Mouse (Mus musculus): ENCODE measurements at regions not wholly inside any gene's neighbourhood (a gene's known extent, or its start where the extent isn't known, plus 50 kb on each side); places are given as distances from the start of the nearest gene placed in this dataset.

DNA sequence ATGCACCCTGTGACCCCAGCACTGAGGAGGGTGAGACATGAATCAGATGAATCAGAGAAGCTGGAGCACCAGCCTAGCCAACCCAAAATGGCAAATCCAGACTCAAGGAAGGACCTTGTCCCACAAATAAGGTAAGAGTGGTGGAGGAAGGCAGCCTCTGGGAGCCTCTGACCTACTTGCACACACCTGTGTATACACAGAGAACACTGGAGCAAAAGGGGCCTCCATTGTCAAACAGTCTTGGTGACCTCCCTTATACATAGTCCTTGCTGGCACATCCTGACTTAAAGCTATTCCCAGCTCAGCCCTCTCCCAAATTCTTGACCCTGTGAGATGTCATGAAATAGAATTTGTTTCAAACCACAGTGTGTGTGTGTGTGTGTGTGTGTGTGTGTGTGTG lies 57.1 kb downstream of the Inhbb start:
- DNase-seq (ENCODE audit: low read depth, low spot score), result no peak

- DNase-seq (ENCODE audit: low read depth, low spot score), result no peak
Observed at GRCm38 (mm10) chr1:119358096-119358495, 64.0 kb downstream of the Inhbb start.

- DNase-seq (ENCODE audit: low read depth, low spot score), result no peak
Observed at GRCm38 (mm10) chr1:119356916-119357315, 65.1 kb downstream of the Inhbb start.

GRCm38 (mm10) chr1:119355456-119355855 lies 66.6 kb downstream of the Inhbb start:
- DNase-seq (ENCODE audit: low read depth, low spot score), result no peak

GRCm38 (mm10) chr1:119351567-119351966 lies 70.5 kb downstream of the Inhbb start:
- no peak for DNase-seq (ENCODE audit: low read depth, low spot score)

GRCm38 (mm10) chr1:119350846-119351245 lies 71.2 kb downstream of the Inhbb start:
- no peak for DNase-seq (ENCODE audit: low read depth, low spot score)

DNA sequence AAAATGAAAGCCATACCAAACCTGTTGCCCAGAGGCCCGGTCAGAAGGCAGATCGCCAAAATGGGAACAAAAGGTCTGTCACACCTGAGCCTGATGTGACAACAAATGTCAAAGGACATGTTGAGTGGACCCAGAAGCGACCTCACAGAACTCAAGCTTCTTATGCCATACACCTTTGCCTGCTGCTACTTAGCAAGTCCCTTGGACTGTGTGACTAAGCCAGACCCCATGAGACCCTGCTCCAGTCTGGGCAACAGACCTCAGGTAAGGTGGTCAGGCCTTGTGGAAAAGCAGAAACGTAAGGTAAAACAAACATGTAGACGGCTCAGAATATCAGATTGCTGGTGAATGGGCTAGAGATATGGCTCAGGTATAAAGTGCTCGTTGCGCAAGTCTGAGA lies 71.8 kb downstream of the Inhbb start:
- DNase-seq (ENCODE audit: low read depth, low spot score), result no peak

DNA sequence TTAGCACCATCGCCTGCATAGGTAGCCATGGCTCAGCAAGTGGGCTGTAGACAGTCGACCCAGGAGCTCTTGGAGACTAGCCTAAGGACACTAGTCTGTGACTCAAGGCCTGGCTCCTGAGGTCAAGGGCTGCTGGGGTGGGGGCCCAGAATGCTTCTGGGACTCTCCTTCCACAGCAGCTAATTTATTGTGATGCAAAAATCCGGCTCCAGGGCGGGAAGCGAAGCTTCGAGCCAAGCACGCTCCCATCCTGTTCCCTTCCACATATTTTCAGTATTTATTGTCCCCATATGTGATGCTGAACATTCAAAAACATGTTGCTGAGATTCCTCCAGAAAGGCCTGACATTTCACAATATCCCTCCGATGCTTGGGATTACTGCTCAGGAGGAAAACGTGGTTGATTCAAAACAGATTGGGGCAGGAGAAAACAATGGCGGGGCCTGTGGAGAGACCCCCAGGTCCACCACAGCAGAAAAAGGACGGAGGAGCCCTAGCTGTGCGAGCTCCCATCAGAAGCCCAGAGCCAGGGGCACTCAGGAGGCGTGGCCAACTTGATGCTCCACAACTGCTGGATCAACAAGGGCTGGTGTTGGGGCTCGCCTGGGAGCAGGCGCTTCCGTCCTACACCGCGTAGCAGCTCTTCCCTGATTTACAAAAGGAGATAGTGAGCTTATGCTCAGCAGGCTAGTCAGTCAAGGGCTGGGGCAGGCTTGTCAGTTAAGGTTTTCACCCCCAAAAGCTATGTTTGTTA lies 73.4 kb downstream of the Inhbb start:
- DNase-seq (ENCODE audit: low read depth, low spot score), result no peak

DNA sequence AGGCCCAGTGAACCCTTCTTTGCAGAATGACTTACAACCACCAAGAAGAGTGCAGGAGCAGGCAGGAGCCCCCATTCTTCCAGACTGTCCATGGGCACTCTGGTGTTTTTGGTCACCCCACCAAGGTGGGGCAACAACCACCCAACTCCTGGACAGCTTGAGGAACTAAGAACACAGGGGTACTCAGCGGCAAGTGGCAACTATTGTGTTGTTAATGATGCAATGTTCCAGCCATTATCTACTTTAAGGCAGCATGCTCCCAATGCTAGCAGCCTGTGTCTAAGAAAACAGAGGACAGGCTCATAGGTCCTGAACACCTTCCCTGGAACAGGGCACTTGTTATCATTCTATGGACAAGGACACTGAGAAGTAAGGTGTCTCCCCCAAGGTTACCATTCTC lies 74.3 kb downstream of the Inhbb start:
- DNase-seq (ENCODE audit: low read depth, low spot score), result no peak

GRCm38 (mm10) chr1:119346634-119347155 lies 75.4 kb downstream of the Inhbb start:
- no peak for DNase-seq (ENCODE audit: low read depth, low spot score)

- DNase-seq (ENCODE audit: low read depth, low spot score), result no peak
Observed at GRCm38 (mm10) chr1:119345115-119345791, 76.8 kb downstream of the Inhbb start.

GRCm38 (mm10) chr1:119344046-119344445 lies 78.0 kb downstream of the Inhbb start:
- DNase-seq (ENCODE audit: low read depth, low spot score), result no peak

DNA sequence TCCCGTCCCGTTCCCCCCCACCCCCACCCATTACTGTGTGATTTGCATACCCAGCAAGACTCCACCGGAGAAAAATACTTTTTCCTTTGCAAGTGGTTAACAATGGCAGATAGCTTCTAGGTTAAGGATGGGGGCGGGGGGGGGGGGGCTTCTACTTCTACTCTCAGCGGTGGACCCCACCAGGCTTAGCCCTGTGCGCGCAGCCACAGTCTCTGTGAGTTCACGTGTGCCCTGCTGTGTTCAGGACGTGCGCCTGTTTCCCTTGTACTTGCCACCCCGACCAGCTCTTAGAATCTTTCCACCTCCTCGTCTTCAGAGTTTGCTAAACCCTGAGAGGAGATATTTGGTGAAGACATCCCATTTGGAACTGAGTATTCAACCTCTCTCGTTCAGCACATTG lies 86.9 kb downstream of the Inhbb start:
- DNase-seq (ENCODE audit: low read depth, low spot score), result no peak

DNA sequence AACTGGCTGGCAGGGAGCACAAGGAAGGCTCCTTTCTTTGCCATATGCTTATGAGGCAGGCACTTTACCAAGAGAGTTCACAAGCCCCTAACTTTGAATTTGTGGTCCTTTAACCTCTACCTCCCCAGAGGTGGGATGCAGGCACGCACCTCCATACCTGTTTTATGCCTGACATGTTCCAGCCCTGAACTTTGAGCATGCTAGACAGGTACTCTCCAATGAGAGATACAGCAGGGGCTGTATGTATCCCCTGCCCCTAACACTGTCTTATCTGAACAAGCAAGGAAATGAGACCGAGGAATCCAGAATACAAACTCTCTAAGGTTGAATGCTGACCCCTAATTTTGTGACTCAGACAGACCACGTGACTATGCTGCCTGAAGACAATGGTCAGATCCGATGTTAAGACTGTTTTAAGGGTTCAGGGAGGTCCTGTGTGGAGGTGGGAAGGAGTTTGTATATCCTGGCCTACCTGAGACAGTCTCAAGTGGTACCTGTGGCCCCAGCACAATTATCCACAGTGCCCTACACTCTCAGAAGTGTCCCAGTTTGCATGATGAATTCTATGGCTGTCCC lies 91.2 kb downstream of the Inhbb start:
- DNase-seq (ENCODE audit: low read depth, low spot score), result no peak

DNA sequence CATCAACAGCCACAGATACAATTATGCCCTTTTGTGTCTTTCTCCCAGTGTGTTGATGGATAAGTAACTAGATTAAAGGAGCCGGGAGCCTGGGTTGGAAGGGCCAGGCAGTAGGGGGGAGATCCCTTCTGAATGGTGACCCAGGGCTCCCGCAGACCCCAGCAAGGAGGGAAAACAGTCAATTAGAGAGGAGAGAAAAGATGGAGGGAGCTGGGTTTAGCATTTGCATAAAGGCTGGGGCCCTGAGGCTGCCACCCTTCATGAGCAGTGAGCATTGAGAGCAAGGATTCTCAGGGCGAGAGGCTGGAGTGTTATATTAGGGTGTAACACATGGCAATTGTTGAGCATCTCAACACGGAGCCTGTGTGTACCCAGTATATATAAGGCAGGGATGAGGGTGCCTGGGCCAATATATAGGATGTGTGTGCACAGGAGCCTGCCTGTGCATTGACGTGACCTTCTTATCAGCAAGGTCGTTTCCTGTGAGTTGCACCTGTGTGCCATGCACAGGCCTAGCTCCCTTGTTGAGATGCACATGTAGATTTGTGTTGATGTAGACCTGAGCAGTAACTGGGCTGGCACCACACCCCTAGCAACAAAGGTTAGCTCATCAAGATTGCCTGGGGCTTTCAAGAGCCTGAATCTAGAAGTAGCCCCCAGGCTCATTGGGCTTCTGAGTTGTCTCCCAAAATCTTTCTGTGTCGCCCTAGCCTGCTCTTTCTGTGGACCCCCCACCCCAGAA lies 92.2 kb downstream of the Inhbb start:
- DNase-seq (ENCODE audit: low read depth, low spot score), result no peak

DNA sequence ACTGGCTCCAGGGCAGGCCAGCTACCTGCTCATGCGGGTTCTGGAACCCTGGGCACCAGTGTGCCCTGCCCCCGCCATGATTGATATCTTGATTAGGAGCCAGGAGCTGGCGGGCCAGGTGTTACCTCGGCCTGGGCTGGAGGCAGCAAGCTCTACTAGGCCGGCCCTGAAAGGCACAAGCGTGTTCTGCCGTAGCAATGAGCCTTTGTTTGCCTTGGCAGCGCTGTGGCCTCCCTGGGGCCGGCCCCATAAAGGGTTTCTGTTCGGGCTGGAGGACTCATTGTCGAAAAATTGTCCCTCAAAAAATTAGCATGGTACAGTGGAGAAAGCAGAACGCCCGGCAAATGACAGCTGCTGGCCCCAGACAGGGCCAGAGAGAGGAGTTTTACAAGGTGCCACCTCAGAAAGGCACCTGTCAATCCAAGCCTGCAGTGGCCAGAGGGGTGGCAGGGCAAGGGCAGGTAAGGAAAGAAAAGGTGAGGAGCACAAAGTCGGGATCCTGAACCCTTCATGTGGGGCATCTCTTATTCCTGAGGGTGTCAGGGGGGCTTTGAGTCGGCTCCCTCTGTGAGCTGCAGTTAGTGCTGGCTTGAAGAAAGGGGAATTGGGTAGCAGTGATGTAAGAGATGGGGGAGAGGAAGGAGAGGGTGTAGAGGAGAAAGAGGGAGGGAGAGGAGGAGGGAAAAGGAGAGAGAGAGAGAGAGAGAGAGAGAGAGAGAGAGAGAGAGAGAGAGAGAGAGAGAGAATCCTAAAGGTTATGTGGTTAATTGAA lies 92.9 kb downstream of the Inhbb start:
- no peak for DNase-seq (ENCODE audit: low read depth, low spot score)

DNA sequence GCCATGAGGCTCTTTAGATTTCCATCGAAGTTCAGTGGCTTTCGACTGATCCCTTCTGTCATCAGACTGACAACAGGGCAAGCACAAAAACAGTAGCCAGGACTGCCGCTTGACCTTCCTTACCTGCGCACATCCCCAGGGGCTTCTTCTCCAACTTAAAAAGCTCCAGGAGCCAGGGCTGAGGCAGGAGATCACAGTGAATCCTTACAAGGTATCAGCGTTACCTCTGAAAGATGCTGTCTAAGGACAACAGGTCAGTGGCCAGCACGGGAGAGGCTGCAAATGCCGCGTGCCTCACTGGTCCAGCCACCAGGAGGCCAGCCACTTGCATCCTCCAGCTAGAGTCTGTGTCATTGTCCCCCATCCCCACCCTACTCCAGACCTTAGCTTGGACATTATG lies 97.5 kb downstream of the Inhbb start:
- DNase-seq (ENCODE audit: low read depth, low spot score), result no peak

DNA sequence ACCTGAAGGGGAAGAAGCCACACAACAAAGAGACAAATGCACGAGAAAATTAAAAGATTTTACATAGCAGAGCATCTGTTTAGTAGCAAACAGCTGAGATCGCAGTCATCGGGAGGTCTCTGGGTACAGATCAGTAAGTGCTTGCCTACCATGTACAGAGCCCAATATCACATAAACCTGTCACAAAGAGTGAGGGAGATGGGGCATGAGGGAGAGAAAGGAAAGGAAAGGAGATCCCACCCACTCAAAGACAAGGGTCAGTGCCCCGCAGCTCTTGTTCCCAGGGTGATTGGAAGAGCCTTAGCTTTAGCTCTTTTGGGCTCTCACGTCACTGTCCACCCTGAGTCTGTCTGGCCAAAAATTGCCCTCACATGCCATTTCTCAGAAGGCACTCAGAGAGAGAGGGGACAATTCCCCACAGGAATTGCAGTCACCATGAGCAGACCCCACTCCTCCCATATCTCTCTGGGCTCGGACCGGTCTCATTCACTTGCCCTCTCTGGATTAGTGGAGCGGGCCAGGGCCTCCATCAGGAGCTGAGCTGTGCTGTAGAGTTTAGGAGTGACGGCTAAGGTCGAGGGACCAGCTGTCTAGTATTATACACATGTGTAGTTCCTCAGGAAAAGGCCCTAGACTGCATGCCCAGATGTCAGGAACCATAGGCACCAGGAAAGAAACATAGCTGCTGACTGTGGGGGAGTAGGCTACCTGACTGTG lies 99.6 kb downstream of the Inhbb start:
- DNase-seq (ENCODE audit: low read depth, low spot score), result no peak

- no peak for DNase-seq (ENCODE audit: low read depth, low spot score)
Observed at GRCm38 (mm10) chr1:119321799-119322198, 100.2 kb downstream of the Inhbb start.

DNA sequence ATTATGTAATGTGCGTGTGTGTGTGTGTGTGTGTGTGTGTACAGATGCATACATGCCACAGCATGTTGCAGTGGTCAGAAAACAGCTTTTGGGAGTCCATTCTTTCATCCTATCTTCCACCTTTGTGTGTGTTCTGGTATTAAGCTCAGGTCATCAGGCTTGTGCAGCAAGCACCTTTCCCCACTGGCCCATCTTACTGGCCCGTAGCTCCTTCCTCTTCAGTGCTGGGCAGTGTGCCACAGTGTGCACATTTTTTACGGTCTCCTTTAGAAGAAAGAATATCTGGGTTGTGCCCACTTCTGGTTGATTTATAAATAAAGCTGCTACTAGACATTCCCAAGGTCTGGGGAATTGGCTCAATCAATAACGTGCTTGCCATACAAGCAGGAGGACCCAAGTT lies 105.0 kb downstream of the Inhbb start:
- no peak for DNase-seq (ENCODE audit: low read depth, low spot score)

Measured in WW6 (cell line).